Mouse (Mus musculus) cerebral cortex, adult 2 months (tissue): ENCODE results near the gene Susd4.

Source experiments
- WGBS: fragments of 180-500 bp; shearing (Covaris S2); methylation state at CpG from one replicate; pipeline ENCODE4 v1.1.7; 2018; 5-methylcytosine and 5-hydroxymethylcytosine counted together

Gene Susd4

DNA sequence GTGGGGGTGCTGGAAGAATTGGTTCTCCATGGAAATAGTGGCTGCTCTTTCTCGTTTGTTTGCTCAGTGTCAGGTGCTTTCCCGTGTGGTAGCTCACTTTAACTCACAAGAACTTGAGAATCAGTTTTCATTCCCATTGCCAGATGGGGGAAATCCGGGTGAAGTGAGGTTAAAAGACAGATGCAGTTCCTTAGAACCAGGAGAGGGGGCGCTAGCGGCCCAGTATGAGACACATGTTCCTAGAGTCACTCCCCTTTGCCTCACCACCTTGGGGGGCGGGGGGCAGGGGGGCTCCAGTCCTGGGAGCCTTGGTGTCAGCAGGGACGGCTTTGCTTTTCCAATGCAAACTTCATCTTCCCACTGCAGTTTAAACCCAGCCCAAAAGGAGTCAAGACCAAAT is 23.4 kb downstream of the Susd4 start:
- 47% methylated on average over 7 of the region's 7 CpGs for WGBS

GRCm38 (mm10) chr1:182788896-182789295 is 25.2 kb downstream of the Susd4 start:
- 68% methylated on average over 6 of the region's 6 CpGs for WGBS

DNA sequence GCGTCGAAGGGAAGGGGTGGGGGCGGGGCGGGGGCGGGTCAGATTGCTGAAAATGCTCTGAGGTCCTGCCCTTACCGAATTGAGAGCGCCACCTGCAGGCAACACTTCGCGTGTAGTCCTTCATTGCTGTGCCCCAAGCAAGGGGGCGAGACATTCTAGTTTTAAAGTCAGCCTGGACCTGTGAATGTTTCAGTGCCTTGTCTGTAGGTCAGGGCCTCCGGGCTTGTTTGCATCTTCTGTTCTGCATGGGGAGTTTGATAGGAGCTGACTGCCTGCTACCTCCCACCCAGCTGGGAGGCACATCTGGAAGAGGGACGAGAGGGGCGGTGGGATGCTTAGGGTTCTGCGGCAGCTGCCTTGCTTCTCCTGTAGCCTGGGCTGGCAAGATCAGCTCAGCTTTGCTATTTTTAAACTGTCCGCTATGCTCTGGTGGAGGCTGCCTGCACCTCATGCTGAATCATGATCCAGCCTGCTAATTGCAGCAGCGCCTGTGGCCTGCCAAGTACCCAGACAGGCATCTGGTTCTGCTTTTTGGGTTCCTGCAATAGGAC is 28.9 kb downstream of the Susd4 start:
- WGBS, result 10% methylated on average over 16 of the region's 16 CpGs

GRCm38 (mm10) chr1:182794221-182794620 is 30.6 kb downstream of the Susd4 start:
- WGBS, result 53% methylated on average over 10 of the region's 10 CpGs

DNA sequence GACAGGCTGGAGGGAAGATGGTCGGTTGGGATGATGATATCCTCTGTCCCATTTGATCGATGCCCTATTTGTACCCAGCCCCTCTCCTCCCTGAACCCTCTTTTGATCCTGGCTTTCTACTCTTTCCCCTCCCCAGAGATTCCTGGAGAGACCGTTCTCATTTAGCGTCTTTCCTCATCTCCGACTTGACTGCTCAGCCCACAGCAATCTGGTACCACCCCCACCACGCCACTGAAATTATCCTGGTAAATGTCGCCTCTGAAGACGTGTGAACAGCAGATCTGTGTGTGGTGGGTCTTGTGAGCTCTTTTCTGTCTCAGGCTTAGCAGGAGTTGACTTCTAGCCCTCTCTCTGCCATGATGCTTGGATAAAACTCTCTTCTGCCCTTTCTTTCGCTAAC is 31.0 kb downstream of the Susd4 start:
- WGBS, result 58% methylated on average over 9 of the region's 9 CpGs

DNA sequence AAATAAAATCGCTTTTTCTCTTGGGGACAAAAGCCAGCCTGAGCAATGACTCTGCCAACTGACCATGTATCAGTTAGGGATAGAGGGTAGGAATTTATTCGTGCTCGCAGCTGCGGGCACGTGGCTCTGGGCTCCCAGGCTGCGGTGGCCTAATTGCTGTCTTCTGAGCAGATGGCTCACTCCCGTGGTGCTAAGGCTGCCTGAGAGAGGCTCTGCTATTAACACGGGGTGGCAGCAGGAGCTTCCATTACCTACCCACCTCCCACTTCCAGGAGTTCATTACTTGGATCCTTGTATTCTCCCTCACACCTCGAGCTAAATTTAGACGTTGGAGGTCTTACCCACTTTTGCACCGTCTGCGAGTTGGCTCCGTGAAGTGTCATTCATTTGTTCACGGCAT is 33.4 kb downstream of the Susd4 start:
- 37% methylated on average over 14 of the region's 14 CpGs for WGBS

DNA sequence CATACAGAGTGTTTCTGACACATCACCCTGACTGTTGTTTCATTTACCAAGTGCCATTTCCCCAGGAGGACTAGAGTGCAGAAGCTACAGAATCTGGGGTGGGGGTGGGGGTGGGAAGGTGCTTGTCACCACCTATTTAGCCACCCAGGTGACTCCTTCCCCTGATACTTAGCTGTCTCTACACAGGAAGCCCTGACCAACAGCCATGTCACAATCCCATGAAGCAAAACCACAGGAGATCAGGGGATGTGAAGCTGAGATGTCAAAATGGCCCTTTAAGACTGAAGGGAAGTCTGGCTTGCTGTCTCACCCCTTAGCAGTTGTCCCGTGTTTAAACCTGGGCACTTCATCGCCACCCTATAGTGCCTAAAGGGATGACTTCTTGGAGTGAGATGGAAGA is 37.9 kb downstream of the Susd4 start:
- WGBS, result 83% methylated on average over 2 of the region's 2 CpGs

DNA sequence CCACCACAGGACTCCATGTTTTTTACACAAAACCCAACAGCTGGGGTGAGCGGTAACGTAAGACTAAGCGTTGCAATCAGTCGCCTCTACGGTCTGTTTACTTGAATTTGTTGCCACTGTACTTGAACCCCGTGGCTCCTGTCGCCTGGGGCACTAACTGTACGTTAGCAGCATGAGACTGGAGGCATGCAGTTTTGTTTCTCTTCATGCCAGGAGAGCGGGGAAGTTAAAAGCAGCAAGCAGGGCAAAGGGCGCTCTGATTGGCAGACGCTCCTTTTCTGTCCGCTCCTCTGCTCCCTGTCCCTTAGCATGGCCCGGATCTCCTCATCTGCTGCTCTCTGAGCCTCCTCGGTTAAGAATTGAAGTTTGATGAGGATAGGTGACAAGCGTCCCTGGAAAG is 39.2 kb downstream of the Susd4 start:
- WGBS, result 85% methylated on average over 15 of the region's 15 CpGs

- WGBS, result 38% methylated on average over 7 of the region's 7 CpGs
Observed at GRCm38 (mm10) chr1:182813991-182814390, 50.3 kb downstream of the Susd4 start.

- 92% methylated on average over 6 of the region's 6 CpGs for WGBS
Observed at GRCm38 (mm10) chr1:182814566-182814965, 50.9 kb downstream of the Susd4 start.

DNA sequence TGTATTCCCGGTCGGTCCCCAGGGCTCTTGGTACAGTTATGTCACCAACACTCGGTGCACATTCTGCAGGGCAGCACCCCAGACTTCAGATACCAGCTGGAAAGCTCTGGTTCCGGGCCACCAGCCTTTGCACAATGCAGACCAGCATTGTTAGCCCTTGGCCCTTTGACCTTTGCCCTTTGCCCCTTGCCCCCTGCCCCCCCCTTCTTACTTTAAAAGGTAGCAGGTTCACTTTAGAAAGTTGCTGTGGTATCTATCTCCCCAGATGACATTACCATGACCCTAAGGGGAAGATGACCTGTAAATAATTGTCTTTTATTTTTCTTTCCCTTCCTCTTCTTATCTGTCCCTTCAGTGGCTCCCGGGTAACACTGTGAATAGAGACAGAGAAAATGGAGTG is 53.4 kb downstream of the Susd4 start:
- 62% methylated on average over 5 of the region's 5 CpGs for WGBS

DNA sequence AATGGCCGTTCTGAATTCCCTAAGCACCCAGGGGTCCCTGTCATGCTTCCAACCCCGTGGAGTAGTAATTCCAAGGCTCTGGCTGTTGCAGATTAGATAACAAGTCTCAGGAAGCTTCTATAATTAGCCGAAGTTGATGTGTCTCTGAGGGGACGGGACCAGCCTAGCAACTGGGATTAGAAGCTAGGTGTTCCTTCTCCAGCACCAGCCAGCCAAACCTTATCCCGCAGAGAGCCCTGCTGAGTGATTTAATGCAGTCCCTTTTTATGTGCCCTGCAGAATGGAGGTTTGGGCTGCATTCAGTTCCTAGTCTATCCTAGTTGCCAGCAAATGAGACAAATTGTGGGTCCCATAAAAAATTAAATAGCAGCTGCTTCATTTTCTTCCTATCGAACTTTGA is 54.0 kb downstream of the Susd4 start:
- WGBS, result 30% methylated on average over 6 of the region's 6 CpGs

- WGBS, result 79% methylated on average over 10 of the region's 10 CpGs
Observed at GRCm38 (mm10) chr1:182818931-182819330, 55.3 kb downstream of the Susd4 start.

DNA sequence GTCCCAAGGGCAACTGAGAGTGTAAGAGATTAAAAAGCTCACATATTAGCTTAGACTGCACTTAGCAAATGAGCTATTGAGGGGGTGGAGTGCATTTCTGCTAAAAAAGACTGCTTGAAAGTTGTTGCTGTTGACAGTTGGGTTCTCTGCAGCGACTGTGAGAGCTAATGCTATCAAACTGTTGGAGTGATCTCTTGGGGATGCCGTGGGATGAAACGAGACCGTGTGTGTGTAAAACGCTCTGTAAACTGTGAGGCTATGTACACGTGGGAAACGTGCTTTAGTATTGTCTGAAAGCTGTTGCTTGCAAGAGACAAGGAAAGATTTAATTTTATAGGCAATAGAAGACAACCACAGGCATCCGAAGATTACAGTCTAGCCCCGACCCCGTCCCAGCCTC is 59.1 kb downstream of the Susd4 start:
- 67% methylated on average over 10 of the region's 10 CpGs for WGBS

DNA sequence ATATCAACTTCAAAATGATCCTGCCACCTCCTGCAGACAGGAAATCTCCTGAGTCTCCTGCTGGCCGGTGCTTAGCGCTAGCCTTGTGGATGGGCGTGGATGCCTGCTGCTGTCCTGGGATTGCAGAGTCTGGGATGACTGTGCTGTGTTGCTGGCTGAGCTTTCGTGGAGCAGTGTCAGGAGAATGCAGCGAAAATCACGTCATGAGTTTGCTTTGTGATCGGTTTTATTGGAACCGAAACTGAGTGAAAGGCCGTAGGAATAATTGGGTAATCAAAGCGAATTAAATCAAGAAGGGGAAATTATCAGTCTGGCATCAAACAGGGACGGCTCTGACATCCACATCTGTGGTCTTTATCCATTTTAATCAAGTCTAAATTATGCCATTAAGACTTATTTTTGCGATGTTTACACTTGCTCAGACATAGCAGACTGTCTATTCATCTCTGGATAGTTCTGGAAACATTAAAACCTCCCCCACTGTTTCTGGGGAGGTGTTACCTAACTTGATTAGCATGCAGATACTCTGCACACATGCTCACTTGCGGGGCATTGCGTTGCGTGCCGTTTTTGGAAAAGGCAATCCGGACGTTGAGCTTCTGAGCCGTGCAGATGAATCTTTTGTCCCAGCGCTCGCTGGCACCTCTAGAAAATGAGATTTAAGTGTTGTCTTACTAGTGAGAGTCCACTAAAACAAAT is 60.2 kb downstream of the Susd4 start:
- WGBS, result 27% methylated on average over 21 of the region's 21 CpGs

GRCm38 (mm10) chr1:182826557-182826956 is 62.9 kb downstream of the Susd4 start:
- WGBS, result 93% methylated on average over 3 of the region's 3 CpGs

- WGBS, result 33% methylated on average over 6 of the region's 6 CpGs
Observed at GRCm38 (mm10) chr1:182838061-182838460, 74.4 kb downstream of the Susd4 start.

DNA sequence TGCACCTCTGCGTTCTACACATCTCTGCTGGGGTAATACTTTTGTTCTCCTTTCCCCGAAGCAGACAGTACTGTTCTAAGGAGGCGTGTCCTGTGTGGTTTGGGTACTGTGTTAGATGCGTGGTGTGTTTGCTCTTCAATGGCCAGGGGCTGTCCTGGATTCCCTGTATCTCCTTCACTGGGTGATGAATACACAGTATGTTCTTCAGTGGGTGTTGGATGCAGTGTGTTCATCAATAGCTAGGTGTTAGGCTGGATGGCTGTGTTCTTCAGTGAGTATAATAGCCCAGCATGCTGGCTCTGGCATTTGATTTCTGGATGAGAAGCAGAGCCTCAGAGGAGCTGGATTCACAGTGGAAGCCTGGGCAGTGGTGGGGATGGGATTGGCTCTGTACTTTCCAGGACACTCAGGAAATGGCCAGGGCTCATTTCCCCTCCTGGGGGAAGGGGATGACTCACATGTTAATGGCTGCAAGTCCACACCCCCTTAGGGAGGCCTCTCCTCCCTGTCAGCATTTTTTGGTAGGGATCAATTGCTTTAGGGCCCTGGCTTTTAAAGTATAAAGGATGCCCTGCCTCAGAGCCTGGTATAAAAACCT is 75.8 kb downstream of the Susd4 start:
- whole genome bisulfite sequencing, result 69% methylated on average over 4 of the region's 4 CpGs

DNA sequence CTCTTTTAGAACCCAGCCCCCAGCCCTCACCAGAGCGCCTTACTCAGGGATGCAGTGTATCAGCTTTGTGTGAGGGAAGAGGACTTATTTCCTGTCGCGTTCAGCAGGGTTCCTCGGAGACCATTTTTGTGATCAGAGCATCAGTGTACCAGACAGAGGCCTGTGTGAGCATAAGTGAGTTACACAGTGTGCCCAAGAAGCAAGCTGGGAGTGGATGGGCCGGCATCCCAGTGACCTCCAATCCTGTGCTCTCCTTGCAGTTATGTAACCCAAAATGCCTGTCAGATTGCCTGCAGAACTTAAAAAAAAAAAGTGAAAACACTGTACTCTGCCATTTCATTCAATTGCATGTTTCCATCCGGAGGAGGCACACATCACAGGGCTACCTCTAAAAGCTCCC is 76.4 kb downstream of the Susd4 start:
- 31% methylated on average over 6 of the region's 6 CpGs for WGBS

GRCm38 (mm10) chr1:182840606-182841005 is 76.9 kb downstream of the Susd4 start:
- WGBS, result 62% methylated on average over 6 of the region's 6 CpGs

DNA sequence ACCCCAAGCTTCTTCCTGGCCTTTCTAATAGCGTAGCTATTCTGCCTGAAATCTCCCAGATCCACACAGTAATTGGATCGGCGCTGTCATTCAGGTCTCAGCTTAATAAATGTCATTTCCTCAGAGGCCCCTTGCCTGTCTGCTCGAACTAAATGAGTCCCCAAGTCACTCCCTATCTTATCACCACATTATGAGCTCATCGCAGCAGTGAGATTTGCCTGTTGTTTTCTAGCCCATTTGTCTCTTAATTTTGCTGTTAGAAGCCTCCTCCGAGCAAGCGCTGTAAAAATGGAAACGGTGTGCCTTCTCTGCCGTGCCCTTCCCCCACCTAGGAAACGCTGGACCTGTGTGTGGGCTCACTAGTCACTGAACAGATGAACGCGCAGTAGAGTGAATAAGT is 85.9 kb downstream of the Susd4 start:
- WGBS, result 55% methylated on average over 12 of the region's 12 CpGs

GRCm38 (mm10) chr1:182850080-182850479 is 86.4 kb downstream of the Susd4 start:
- 79% methylated on average over 1 of the region's 1 CpGs for WGBS

DNA sequence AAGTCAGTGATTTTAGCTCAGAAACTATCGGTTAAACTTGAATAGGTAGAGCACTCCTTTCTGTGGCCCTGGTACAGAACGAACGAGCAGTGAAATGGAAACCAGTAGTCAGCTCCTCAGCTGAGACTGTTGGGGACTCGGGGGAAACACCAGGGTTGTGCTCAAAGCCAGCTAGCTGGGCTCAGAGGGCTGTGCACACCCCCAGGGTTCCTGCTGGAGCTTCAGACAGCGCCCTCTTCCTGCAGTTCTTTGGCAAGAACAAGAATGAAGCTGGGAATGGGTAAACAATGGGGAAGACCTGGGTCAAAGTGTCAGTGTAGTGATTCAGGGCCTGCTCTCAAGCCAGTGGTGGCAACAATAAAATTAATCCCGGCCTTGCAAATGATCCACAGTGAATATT is 88.5 kb downstream of the Susd4 start:
- WGBS, result 69% methylated on average over 6 of the region's 6 CpGs
